Mouse (Mus musculus): ENCODE measurements around the gene Vdac2. TPM values are rescaled to one million over a fixed set of nuclear protein-coding genes. Genes with fewer than 3 reads are reported as not detected.

The Vdac2 gene
- polyA plus RNA-seq, 1 experiment from 2014 or later = 129 TPM

- Histone ChIP-seq H3K27ac (ENCODE audit: low read depth) (no peak overlapping the region), H3K4me3 (ENCODE audit: low read depth, low read length) (no peak overlapping the region), H3K36me3 (replicated peaks; ENCODE audit: insufficient read depth, low read length) (no peaks in the 10 kb centered on the region), H3K9ac (replicated peaks) (no peak overlapping the region), H3K27me3 (ENCODE audit: insufficient read depth, low read length) (no peaks in the 10 kb centered on the region), H3K4me2 (ENCODE audit: low read depth, low read length) (no peak overlapping the region), H3K4me1 (ENCODE audit: insufficient read depth) (peaks cover 14% of the 10 kb centered on the region; the same call in 1 of the 2 replicates), H3K9me3 (ENCODE audit: low read length) (no peaks in the 10 kb centered on the region)
- ATAC-seq (peak; percentile 49), DNase-seq (no peak)
- peak; percentile 36; the same call in 1 of the 2 replicates for TF ChIP-seq EP300 (IDR thresholded peaks at IDR 0.05; ENCODE audit: low read depth)
- no peak for TF ChIP-seq CTCF (IDR thresholded peaks at IDR 0.05; ENCODE audit: low read depth)
- WGBS (ENCODE audit: insufficient replicate concordance) = 61% methylated on average over 3 of the region's 3 CpGs
Measured at GRCm38 (mm10) chr14:21806631-21807160, 18.3 kb upstream of the Vdac2 start.

- ATAC-seq = peak; percentile 81
- Histone ChIP-seq H3K4me3 (ENCODE audit: low read depth, low read length) (no peak overlapping the region), H3K36me3 (replicated peaks; ENCODE audit: insufficient read depth, low read length) (no peaks in the 10 kb centered on the region), H3K27me3 (ENCODE audit: insufficient read depth, low read length) (no peaks in the 10 kb centered on the region), H3K4me1 (ENCODE audit: insufficient read depth) (peaks cover 16% of the 10 kb centered on the region), H3K27ac (ENCODE audit: low read depth) (no peak overlapping the region), H3K9me3 (ENCODE audit: low read length) (no peaks in the 10 kb centered on the region), H3K9ac (replicated peaks) (no peak overlapping the region), H3K4me2 (ENCODE audit: low read depth, low read length) (no peak overlapping the region)
- TF ChIP-seq CTCF (IDR thresholded peaks at IDR 0.05; ENCODE audit: low read depth) (no peak), EP300 (IDR thresholded peaks at IDR 0.05; ENCODE audit: low read depth) (no peak)
- WGBS (ENCODE audit: insufficient replicate concordance) = 64% methylated on average over 8 of the region's 8 CpGs
- peak; percentile 59 for DNase-seq
Measured at GRCm38 (mm10) chr14:21808208-21808922, 16.7 kb upstream of the Vdac2 start.

- H3K36me3 ChIP-seq (replicated peaks; ENCODE audit: insufficient read depth, low read length) = no peaks in the 10 kb centered on the region
- DNase-seq = no peak
- WGBS (ENCODE audit: insufficient replicate concordance) = 74% methylated on average over 2 of the region's 2 CpGs
- H3K27ac ChIP-seq (ENCODE audit: low read depth) = no peak overlapping the region
- TF ChIP-seq CTCF (IDR thresholded peaks at IDR 0.05; ENCODE audit: low read depth) = no peak
- TF ChIP-seq EP300 (IDR thresholded peaks at IDR 0.05; ENCODE audit: low read depth) = no peak
- no peak overlapping the region for H3K9ac ChIP-seq (replicated peaks)
- H3K27me3 ChIP-seq (ENCODE audit: insufficient read depth, low read length) = no peaks in the 10 kb centered on the region
- H3K4me3 ChIP-seq (ENCODE audit: low read depth, low read length) = no peak overlapping the region
- ATAC-seq = no peak
- no peaks in the 10 kb centered on the region for H3K9me3 ChIP-seq (ENCODE audit: low read length)
- H3K4me2 ChIP-seq (ENCODE audit: low read depth, low read length) = no peak overlapping the region
- H3K4me1 ChIP-seq (ENCODE audit: insufficient read depth) = peaks cover 19% of the 10 kb centered on the region
Measured at GRCm38 (mm10) chr14:21809418-21809817, 15.6 kb upstream of the Vdac2 start.

GRCm38 (mm10) chr14:21811301-21811700, 13.7 kb upstream of the Vdac2 start:
- Histone ChIP-seq H3K4me2 (ENCODE audit: low read depth, low read length) (no peak overlapping the region), H3K4me1 (ENCODE audit: insufficient read depth) (peaks cover 19% of the 10 kb centered on the region), H3K36me3 (replicated peaks; ENCODE audit: insufficient read depth, low read length) (no peaks in the 10 kb centered on the region), H3K9me3 (ENCODE audit: low read length) (no peaks in the 10 kb centered on the region), H3K27ac (ENCODE audit: low read depth) (peak overlapping the region; percentile 55; the same call in 1 of the 2 replicates), H3K27me3 (ENCODE audit: insufficient read depth, low read length) (no peaks in the 10 kb centered on the region), H3K9ac (replicated peaks) (no peak overlapping the region), H3K4me3 (ENCODE audit: low read depth, low read length) (no peak overlapping the region)
- TF ChIP-seq CTCF (IDR thresholded peaks at IDR 0.05; ENCODE audit: low read depth) (no peak), EP300 (IDR thresholded peaks at IDR 0.05; ENCODE audit: low read depth) (no peak)
- DNase-seq = no peak
- no peak for ATAC-seq
- WGBS (ENCODE audit: insufficient replicate concordance) = 49% methylated on average over 4 of the region's 4 CpGs

- Histone ChIP-seq H3K4me2 (ENCODE audit: low read depth, low read length) (0 out of 2 replicates have a peak overlapping the region, but pooled peaks have one; percentile 3), H3K4me1 (ENCODE audit: insufficient read depth) (peaks cover 16% of the 10 kb centered on the region), H3K36me3 (replicated peaks; ENCODE audit: insufficient read depth, low read length) (no peaks in the 10 kb centered on the region), H3K27me3 (ENCODE audit: insufficient read depth, low read length) (no peaks in the 10 kb centered on the region), H3K4me3 (ENCODE audit: low read depth, low read length) (no peak overlapping the region), H3K27ac (ENCODE audit: low read depth) (peak overlapping the region; percentile 55), H3K9ac (replicated peaks) (no peak overlapping the region), H3K9me3 (ENCODE audit: low read length) (no peaks in the 10 kb centered on the region)
- ATAC-seq (no peak), DNase-seq (no peak)
- TF ChIP-seq CTCF (IDR thresholded peaks at IDR 0.05; ENCODE audit: low read depth) (no peak), EP300 (IDR thresholded peaks at IDR 0.05; ENCODE audit: low read depth) (no peak)
- whole genome bisulfite sequencing (ENCODE audit: insufficient replicate concordance) = 71% methylated on average over 10 of the region's 10 CpGs
Measured at GRCm38 (mm10) chr14:21811744-21812393, 13.2 kb upstream of the Vdac2 start.

GRCm38 (mm10) chr14:21812590-21813162, 12.4 kb upstream of the Vdac2 start:
- Histone ChIP-seq H3K9me3 (ENCODE audit: low read length) (no peaks in the 10 kb centered on the region), H3K4me3 (ENCODE audit: low read depth, low read length) (no peak overlapping the region), H3K9ac (replicated peaks) (no peak overlapping the region; the same call in 1 of the 2 replicates), H3K36me3 (replicated peaks; ENCODE audit: insufficient read depth, low read length) (no peaks in the 10 kb centered on the region), H3K4me2 (ENCODE audit: low read depth, low read length) (peak overlapping the region; percentile 42), H3K27ac (ENCODE audit: low read depth) (peak overlapping the region; percentile 60; the same call in 1 of the 2 replicates), H3K27me3 (ENCODE audit: insufficient read depth, low read length) (no peaks in the 10 kb centered on the region), H3K4me1 (ENCODE audit: insufficient read depth) (peaks cover 14% of the 10 kb centered on the region)
- 20% methylated on average over 14 of the region's 14 CpGs for WGBS (ENCODE audit: insufficient replicate concordance)
- ATAC-seq (peak; percentile 69), DNase-seq (peak; percentile 87)
- peak; percentile 34; the same call in 1 of the 2 replicates for TF ChIP-seq EP300 (IDR thresholded peaks at IDR 0.05; ENCODE audit: low read depth)
- TF ChIP-seq CTCF (IDR thresholded peaks at IDR 0.05; ENCODE audit: low read depth) = peak; percentile 87
